Mouse (Mus musculus) mouse trophoblast stem cell (cell line): ENCODE results near the gene Sycp1.

Experiments
- in situ Hi-C, 2 experiments: fragments of 300-500 bp; cut with MseI, MboI; formaldehyde crosslinking; loops; 2 replicates in 1 of 2; 3 replicates in 1 of 2; pipeline ENCODE4 v1.15.1; 2025

The Sycp1 gene

DNA sequence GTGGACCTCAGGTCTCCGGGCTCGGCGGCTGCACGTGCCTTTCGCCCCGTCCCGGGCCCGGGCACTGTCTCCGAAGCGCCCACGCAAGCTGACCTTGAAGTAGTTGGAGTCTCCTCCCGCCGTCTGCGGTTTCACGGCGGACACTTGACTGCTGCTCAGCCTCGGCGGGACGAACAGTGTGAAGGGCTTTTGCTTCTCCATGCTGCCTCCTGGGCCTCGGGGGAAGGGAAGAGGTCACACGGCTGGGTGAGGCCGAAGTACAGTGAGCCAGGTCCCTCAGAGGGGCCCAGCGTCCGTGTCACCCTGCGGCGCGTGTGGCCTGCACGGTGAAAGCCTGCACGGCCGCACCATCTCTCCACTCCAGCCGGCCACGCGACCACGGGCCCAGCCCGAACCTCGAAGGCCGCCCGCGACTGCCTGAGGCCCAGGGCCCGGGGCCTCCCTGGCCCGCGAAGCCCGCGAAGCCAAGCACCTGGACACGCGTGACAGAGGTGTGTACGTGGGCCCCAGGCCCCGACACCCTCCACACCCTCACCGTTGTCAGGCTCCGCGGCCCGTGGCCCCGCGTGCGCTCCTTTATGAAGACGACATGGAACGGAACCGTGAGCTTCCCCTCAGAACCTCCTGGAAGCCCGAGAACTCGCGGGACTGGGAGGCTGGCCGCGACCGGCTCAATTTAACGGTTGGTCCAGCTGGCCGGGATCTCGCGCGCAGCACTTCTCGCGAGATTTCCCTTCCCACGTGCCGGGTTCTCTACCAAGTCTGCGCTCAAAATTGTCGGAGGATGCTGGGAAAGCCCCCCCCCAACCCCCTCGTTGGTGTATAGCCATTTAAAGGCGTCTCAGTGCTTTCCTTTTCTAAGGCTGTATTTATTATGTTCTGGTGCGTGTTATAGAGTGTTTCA is at the start of gene Sycp1:
Sycp1 (minus strand) TSS at position 650 of the 904 bp plus-strand sequence.
- in situ Hi-C loops: no loop called here

DNA sequence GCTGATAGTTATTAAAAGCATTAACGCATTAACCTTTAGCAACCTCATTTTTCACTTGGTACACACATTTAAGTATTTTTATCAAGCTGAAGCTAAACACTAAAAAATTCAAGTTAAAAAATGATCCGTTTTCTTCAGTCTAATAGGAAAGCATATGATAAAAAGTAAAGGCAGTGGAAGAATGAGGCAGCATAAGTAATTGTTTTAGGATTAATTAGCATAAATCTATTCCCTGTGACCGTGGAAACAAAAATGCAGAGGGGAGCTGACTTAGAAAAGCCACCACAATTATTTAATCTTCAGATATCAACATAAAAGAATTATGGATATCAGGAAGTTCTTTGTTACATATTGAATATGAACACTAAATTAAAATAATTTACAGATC is 44.4 kb upstream of the Sycp1 start:
- in situ Hi-C loops: no loop called here

DNA sequence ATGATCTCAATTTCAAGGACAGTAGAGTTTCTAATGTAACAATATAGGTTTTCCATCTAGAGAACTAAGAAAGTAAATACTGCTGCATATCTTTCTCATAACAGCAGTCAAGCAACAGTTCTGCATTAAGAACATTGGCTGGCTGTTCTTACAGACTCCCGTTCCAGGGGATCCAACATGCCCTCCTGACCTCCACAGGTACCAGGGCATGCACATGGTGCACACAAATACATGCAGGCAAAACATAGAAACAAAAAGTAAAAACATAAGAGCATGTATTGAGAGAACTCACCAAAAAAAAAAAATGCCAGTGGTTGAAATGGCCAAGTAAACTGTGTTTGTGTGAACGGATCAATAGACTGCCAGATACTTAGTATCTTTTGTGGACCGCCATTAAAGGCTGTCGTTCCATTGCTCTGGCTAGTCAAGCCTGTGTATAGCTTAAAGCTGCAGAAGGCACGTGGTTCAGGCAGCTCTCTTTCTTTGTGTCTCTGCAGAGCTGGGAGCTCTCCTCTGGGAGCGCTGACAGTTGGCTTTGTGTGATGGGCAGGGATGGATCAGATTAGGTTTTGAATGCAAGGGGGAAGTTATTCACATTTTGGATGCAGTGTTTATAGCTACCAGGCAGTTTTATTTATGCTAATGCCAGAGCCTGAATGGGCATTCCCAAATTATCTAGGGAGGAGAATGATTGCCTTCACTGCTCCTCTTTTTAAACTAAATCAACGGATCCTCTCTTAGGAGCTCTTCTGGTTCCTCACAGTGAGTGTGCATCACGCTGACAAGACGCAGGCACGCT is 43.8 kb upstream of the Sycp1 start:
- in situ Hi-C loops: no loop called here

DNA sequence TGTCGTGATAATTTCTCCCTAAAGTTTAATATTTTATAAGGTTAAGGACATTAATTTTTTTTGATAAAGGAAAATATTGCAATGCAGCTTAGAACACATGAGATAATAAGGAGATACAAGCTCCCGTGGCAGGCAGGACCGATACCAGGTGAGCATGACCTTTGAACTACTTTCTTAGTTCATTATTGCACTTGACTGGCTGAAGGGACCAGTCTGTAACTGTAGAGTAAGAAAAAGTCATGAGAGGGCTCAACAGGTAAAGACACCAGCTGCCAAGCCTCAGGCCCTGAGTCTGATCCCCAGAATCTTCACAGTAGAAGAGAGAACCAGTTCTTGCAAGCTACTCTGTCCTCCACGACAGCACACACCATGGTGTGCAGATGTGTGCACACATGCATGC is 41.0 kb upstream of the Sycp1 start:
- in situ Hi-C loops: no loop called here

DNA sequence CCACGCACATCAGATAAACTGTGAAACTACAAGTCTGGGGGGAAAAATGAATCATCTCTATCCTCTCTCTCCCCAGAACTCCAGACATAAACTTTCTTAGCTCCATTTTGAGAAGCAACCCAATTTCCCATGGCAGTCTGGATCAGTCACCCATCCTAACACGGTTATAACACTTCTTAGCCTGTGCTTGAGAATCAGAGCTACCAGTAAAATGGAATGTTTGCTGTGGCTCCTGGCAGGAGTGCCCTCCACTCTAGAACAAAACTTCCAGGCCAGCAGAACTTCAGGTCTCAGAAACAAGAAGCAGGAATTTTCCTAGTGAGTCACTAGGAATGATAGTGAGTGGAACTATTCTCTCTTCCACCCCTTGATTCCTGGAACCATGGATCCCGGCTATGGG is 34.6 kb upstream of the Sycp1 start:
- in situ Hi-C loops: no loop called here

DNA sequence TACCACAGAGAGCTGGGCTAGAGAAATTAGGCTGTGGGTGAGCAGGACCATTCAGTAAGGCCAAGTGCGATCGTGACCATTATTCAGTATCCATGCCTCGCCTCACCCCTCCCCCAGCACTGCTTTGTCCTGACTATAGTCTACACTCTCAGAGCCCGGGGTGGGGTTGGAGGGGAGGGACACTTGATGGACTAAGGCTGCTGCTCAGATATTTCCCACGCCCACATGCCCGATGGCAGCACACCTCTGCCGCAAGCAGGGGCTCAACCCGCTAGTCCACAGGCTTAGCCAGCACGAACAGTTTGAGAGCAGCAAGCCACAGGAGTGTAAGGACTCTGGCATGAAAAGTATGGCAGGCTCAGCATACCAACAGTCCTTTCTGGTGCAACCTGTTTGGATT is 34.2 kb upstream of the Sycp1 start:
- in situ Hi-C loops: no loop called here

DNA sequence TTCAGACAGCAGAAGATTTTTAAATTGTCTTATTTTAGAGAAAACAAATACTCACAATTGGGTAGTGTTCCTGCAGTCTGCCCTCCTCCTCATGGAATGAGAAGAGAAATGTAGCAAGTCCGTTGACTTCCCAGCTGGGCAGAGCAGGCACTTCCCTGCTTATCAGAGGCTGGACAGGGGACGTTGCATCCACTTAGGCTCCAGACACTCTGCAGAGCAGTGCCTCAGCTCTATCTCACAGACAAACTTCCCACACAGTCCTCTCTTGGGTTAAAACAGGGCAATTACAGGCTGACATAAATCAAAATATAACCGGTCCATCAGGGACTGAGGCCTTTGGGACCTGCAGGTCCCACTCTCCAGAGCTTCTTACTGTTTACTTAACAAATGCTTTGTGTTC is 28.1 kb upstream of the Sycp1 start, which contains the start of gene Nr1h5:
Nr1h5 (minus strand) TSS at position 101 of the 400 bp plus-strand sequence.
- in situ Hi-C loops: no loop called here

DNA sequence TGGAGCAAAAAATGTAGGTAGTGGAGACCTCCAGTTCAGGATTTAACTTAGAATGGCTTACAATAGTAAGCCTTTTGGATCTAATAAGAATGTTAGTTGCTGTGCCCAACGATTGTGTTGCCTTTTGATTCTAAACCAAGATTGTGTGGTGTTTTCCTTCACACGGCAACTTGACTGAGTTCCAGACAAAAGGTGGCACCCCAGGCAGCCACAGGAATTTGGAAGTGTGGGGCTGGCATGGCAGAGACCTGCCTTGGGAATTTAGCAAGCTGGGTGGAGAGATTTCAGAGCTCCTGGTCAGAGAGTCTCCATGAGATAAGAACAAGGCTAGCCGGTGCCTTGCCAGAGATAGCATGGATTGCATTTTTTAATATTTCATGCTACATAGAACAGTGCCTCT is 19.7 kb upstream of the Sycp1 start:
- in situ Hi-C loops: no loop called here

DNA sequence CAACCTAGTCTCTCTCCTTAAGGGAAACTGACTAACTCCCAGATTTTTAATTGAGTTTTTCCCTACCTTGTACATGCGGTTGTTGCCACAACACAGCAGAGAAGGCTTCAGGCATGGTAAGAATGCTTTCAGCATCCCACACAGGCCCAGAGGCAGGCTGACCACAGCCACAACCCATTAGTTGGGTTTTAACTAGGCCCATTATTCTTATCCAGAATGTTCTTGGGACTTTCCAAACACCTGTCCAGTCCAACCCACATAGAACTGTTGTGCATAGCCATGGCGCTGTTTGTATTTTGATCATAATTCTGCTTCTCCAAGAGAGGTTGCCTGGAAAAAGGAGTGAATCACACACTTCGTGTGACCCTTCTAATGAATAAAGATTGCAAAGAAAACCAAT is 19.2 kb upstream of the Sycp1 start:
- in situ Hi-C loops: no loop called here

DNA sequence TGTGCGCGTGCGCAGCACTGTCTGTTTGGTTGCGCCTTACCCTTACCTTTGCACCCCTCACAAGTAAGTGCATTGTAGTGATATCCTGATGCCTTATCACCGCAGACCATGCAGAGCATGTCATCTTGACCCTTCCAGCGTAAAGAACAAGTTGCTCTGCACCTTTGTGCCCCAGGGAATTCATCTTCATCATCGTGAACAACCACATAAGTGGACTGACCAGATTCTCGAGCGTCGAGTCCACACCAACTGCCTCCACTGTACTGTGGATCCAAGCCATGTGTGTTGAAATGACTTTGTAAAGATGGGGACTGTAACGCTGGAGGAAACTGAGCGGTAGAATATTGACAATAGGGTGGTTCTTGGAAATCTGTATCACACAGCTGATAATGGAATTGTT is 18.6 kb upstream of the Sycp1 start:
- in situ Hi-C loops: no loop called here

DNA sequence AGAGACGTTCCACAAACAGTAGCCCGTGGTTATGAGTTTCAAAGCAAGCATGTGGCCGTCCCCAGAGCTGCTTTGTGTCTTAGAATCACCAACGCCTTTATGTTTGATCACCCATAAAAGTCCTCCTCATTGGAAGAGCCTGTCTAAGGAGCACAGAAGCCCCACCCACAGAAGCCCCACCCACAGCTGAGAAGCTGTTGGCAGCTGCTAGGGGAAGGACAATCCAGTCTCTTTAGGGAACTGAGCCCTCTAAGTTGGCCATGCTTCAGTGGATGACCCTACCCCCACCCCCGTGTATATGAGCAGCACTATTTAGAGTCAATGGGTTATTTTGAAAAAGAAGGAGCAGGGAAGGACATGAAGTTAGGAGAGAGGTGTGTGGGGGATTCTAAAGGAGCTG is 11.0 kb upstream of the Sycp1 start:
- in situ Hi-C loops: no loop called here

DNA sequence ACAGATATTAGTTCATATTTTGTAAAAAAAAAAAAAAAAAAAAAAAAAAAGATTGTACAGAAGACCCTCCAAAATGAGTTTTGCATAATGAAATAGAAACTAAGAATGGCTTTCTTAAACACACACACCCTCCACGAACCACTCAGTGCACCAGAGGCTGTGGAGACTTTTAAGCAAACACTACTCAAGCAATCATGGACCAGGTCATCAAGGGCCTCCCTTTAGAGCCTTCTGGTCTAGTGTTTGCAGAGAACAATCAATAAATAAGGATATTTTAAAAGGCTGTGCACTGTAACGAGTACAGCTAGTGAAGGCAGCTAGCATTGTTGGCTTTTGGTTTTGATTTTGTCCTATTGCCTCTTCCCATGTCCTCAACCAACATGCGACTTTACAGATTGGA is 10.4 kb upstream of the Sycp1 start:
- in situ Hi-C loops: no loop called here

DNA sequence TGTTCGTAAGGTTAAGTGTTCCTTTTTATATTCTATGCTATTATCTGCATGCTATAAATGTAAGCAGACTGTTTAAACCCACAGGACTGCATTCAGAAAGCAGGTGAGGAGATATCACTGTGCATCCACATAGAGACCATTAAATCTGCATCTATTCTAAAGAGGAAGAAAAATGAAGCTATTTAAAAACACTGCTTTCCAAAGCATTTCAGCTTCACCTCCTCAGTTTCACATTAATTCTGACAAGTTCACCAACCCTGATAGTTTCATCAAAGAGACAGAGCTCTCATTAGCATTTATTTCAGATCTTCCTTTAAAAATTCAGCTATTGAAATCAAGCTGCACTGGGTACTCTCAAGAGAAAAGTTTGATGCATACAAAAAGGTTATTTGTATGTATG is 2.2 kb upstream of the Sycp1 start:
- in situ Hi-C loops: no loop called here

DNA sequence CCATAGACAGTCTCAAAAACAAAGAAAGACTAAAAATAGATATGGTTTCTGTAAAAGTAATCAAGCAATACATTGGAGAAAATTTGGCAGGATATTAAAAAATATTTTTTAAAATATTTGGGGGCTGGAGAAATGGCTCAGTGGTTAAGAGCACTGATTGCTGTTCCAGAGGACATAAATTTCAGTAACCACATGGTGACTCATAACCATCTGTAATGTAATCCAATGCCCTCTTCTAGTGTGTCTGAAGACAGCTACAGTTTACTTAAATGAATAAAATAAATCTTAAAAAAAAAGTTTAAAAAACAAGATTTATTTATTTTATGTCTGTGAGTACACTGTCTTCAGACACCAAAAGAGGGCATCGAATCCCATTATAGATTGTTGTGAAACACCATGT is 36.8 kb downstream of the Sycp1 start:
- in situ Hi-C loops: no loop called here

DNA sequence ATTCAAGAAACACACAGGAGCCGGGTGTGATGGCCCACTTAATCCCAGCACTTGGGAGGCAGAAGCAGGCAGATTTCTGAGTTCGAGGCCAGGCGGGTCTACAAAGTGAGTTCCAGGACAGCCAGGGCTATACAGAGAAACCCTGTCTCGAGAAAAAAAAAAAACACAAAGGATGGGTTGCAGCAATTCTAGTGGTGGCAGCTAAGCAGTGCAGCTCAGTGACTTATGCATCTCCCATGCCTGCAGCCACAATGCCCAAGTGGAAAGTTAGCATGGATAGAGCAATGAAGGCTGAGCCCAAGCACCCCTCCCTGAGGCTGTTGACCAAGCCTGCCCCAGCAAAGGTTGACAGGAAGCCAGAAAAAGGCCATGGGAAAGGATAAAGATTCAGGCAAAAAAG is 55.4 kb downstream of the Sycp1 start:
- in situ Hi-C loops: no loop called here

DNA sequence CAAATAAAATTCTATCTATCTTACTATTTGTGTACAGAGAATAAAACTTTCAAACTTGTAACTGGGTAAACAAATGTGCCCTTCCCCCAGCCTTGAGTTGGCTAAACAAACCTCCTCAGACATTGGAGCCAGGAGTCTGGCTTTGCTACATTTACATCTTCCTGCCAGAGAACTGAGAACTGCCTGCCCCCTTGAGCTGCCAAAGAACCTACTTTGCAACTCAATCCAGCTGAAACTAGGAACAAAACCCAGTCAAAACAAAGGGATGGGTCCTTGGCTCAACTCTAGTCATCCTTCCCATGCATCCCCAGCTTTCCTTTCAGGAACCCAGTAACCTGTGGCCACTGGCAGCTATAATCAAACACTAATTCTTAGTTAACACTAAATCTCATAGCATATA is 87.2 kb downstream of the Sycp1 start:
- in situ Hi-C loops: no loop called here

DNA sequence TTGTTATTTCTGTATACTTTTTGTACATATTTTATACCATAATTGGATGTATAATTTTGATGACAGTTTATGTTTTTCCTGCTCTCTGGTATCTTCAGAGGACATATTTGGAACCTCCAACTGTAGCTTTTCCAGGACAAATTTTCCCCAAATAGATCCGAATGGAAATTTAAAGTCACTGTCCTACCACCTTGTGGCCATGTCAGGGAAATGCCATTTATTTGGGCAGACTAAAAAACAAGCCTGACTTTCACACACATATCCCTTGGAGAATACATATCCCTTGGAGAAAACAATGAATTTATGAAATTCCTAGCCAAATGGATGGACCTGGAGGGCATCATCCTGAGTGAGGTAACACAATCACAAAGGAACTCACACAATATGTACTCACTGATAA is 93.5 kb downstream of the Sycp1 start:
- in situ Hi-C loops: no loop called here

DNA sequence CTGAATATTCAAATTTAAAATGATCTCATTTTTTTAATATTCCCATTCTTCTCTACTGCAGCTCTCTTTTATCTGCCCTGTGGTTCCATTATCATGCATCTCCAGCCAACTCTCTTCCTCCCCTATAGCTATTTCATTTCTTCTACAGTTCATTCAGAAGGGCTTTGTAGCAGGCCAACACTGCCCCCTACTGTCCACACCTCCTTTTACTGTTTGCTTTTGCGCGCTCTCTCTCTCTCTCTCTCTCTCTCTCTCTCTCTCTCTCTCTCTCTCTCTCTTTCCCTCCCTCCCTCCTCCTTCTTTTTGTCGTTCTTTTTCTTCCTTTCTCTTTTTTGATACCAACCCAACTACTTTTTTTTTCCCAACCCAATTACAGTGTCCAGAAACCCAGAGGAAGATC is 132.0 kb downstream of the Sycp1 start:
- in situ Hi-C loops: loop anchor here (5.0 kb wide), 2 partner anchors 97 to 102 kb away; no protein-coding TSS in a partner anchor

DNA sequence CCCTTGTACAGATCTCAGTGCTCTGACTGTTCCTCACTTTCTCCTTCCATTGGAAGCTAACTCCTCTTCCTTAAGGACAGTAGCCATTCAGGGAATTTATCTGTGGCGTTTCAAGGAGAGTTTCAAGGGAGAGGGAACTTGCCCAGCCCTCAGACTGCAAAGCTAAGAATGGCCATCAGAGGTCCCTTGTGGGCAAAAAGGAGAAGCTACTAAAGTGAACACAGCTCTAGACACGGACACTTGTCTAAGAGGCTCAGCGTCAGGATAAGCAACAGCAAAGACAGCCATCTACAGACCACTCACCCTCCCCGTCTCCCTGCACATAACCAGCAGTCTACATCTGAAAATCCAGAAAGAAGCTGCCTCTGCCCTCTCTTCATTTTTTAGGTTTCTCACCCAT is 148.5 kb downstream of the Sycp1 start:
- in situ Hi-C loops: no loop called here

DNA sequence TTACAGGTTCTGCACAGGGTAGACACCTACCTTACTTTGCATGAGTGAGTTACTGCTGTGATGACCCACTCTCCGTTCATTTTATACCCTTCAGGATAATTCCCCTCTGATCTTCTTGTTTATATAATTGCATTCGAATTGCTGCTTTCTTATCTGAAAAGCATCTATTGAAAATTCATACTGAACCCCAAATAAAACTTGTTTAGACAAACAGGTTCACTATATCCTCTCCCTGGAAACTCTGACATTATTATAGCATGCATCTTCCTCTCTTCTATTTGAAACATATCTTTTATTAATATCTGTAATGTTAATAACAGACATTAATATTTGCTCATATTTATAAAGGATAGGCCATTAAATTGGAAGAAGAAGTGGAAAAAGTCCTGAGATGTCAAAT is 153.3 kb downstream of the Sycp1 start, which contains the start of gene Tshb:
Tshb (minus strand) TSS at position 101 of the 400 bp plus-strand sequence.
- in situ Hi-C loops: no loop called here

DNA sequence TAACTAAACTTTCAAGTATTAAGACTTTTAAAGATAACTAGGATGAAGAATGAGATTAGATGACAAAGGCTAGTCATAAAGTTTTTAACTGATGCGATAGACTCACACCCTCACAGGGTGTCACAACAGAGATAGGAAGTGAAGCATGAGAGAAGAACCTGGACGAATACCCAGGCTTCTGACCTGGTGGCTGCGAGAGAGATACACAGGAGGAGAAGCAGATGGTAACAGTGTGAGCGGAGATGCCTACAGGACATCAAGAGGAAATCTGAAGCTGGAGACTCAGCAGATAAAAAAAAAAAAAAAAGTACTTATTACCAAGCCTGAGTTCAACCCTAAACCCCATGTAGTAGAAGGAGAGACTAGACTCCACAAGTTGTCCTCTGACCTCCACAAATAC is 162.9 kb downstream of the Sycp1 start:
- in situ Hi-C loops: no loop called here
